Mouse (Mus musculus) ES-E14 (cell line): ENCODE results near the gene Apol7a. TPM values are rescaled to one million over a fixed set of nuclear protein-coding genes. Genes with fewer than 3 reads are reported as not detected.

Experiments
- DNase-seq: peaks from one replicate; pipeline ENCODE4 v3.0.0-alpha.2; 2013; ENCODE audit warnings: low read depth, low spot score
- H3K27ac ChIP-seq: 2 replicates; pipeline ENCODE4 v1.5.1; 2012; ENCODE audit warnings: low read depth, mild to moderate bottlenecking, low read length, moderate library complexity, mixed read lengths; ENCODE audit not compliant: poor library complexity, insufficient read depth, severe bottlenecking
- H3K36me3 ChIP-seq: 2 replicates; pipeline ENCODE4 v1.6.1; 2012; ENCODE audit warnings: mild to moderate bottlenecking, low read length, moderate library complexity, mixed read lengths; ENCODE audit not compliant: control insufficient read depth, poor library complexity, insufficient read depth, severe bottlenecking
- H3K4me1 ChIP-seq, 2 experiments: fragments of 150-350 bp in 1 of 2; sonication (generic) in 1 of 2; 2 replicates each; pipeline ENCODE4 v1.6.1; 2012; ENCODE audit warnings: low read length in 2 of 2, mild to moderate bottlenecking in 1 of 2, mixed read lengths in 1 of 2; ENCODE audit not compliant: control insufficient read depth in 2 of 2, insufficient read depth in 2 of 2, poor library complexity in 1 of 2
- H3K4me3 ChIP-seq, 2 experiments: fragments of 150-350 bp in 1 of 2; sonication (generic) in 1 of 2; 2 replicates each; pipeline ENCODE4 v1.5.1; 2012; ENCODE audit warnings: low read length in 2 of 2, low read depth in 1 of 2, mild to moderate bottlenecking in 1 of 2, mixed read lengths in 1 of 2; ENCODE audit not compliant: insufficient read depth in 1 of 2, poor library complexity in 1 of 2, severe bottlenecking in 1 of 2
- H3K9ac ChIP-seq: 2 replicates; pipeline ENCODE4 v1.6.1; 2012; ENCODE audit warnings: low read depth, mild to moderate bottlenecking, low read length, mixed read lengths; ENCODE audit not compliant: poor library complexity, insufficient read depth, severe bottlenecking
- H3K9me3 ChIP-seq: fragments of 150-350 bp; sonication (generic); 2 replicates; pipeline ENCODE4 v1.6.1; 2012; ENCODE audit warnings: low read depth, mild to moderate bottlenecking, low read length; ENCODE audit not compliant: control insufficient read depth, insufficient read depth
- CHD2 ChIP-seq: IDR thresholded peaks from 2 replicates; pipeline ENCODE4 v1.6.1; 2014; ENCODE audit warnings: mild to moderate bottlenecking, low read depth, low read length, inconsistent platforms
- HCFC1 ChIP-seq: IDR thresholded peaks from 2 replicates; pipeline ENCODE4 v1.6.1; 2012; ENCODE audit warnings: low read length, inconsistent platforms, borderline replicate concordance; ENCODE audit not compliant: insufficient read depth
- MAFK ChIP-seq: IDR thresholded peaks from 2 replicates; pipeline ENCODE4 v1.6.1; 2014; ENCODE audit warnings: mild to moderate bottlenecking, low read depth, low read length, inconsistent platforms; ENCODE audit not compliant: insufficient read depth
- ZC3H11A ChIP-seq: IDR thresholded peaks from 2 replicates; pipeline ENCODE4 v1.6.1; 2012; ENCODE audit warnings: low read depth, mild to moderate bottlenecking, inconsistent platforms, low read length, borderline replicate concordance
- ZNF384 ChIP-seq: IDR thresholded peaks from 2 replicates; pipeline ENCODE4 v1.6.1; 2012; ENCODE audit warnings: low read depth, low read length, inconsistent platforms
- in situ Hi-C, 2 experiments: fragments of 600-800 bp; cut with MboI; formaldehyde crosslinking; loops; one replicate each; pipeline ENCODE4 v1.15.1; 2025; ENCODE audit warnings: low sequenced_read_pairs in 2 of 2, inconsistent platforms in 1 of 2; ENCODE audit not compliant: unreplicated experiment in 2 of 2
- total RNA-seq: library from RNA; depleted of rRNA; stranded (reverse); fragments of 300-350 nt; gene quantifications from 2 replicates; pipeline ENCODE4 v1.2.3, GENCODE M21; 2012

Gene Apol7a
- total RNA-seq, 1 experiment: 0.27 TPM

GRCm38 (mm10) chr15:77379921-77380320, 19.0 kb downstream of the Apol7a start:
- DNase-seq: no peak
- Histone ChIP-seq H3K9ac (no peak overlapping the region), H3K4me3 (no peak overlapping the region), H3K4me1 (no peaks in the 10 kb centered on the region), H3K27ac (no peak overlapping the region), H3K9me3 (no peaks in the 10 kb centered on the region), H3K36me3 (no peaks in the 10 kb centered on the region)
- in situ Hi-C loops: no loop called here
- TF ChIP-seq ZNF384 (no peak), MAFK (no peak), HCFC1 (no peak), ZC3H11A (no peak), CHD2 (no peak)

GRCm38 (mm10) chr15:77377419-77377818, 21.5 kb downstream of the Apol7a start:
- in situ Hi-C loops: no loop called here
- TF ChIP-seq CHD2 (no peak), ZC3H11A (no peak), HCFC1 (no peak), ZNF384 (no peak), MAFK (no peak)
- Histone ChIP-seq H3K4me1 (no peaks in the 10 kb centered on the region), H3K9me3 (no peaks in the 10 kb centered on the region), H3K4me3 (no peak overlapping the region), H3K27ac (no peak overlapping the region), H3K9ac (no peak overlapping the region), H3K36me3 (no peaks in the 10 kb centered on the region)
- DNase-seq: no peak

GRCm38 (mm10) chr15:77376920-77377319, 22.0 kb downstream of the Apol7a start:
- DNase-seq: no peak
- no peak overlapping the region for H3K27ac ChIP-seq
- no peaks in the 10 kb centered on the region for H3K36me3 ChIP-seq
- no peaks in the 10 kb centered on the region for H3K4me1 ChIP-seq
- H3K9me3 ChIP-seq: no peaks in the 10 kb centered on the region
- in situ Hi-C loops: no loop called here
- H3K4me3 ChIP-seq: no peak overlapping the region
- H3K9ac ChIP-seq: no peak overlapping the region
- no peak for TF ChIP-seq HCFC1
- TF ChIP-seq ZC3H11A: no peak

- in situ Hi-C loops: loop anchor here in 1 of 2 experiments (25.0 kb wide), 1 partner anchor 408 kb away; no protein-coding TSS in a partner anchor
- H3K9ac ChIP-seq: no peak overlapping the region
- H3K27ac ChIP-seq: no peak overlapping the region
- H3K9me3 ChIP-seq: no peaks in the 10 kb centered on the region
- H3K4me3 ChIP-seq: no peak overlapping the region
- no peak for DNase-seq
- H3K4me1 ChIP-seq: peaks cover 5 to 14% of the 10 kb centered on the region in 2 experiments; a peak in 3 of 4 replicates
- no peak for TF ChIP-seq ZNF384
- no peak for TF ChIP-seq ZC3H11A
- no peak for TF ChIP-seq CHD2
- no peak for TF ChIP-seq MAFK
- no peak for TF ChIP-seq HCFC1
- H3K36me3 ChIP-seq: no peaks in the 10 kb centered on the region
Observed at GRCm38 (mm10) chr15:77370588-77370987, 28.3 kb downstream of the Apol7a start.

GRCm38 (mm10) chr15:77369981-77370380, 28.9 kb downstream of the Apol7a start:
- Histone ChIP-seq H3K9me3 (no peaks in the 10 kb centered on the region), H3K4me1 (peaks cover 5 to 15% of the 10 kb centered on the region in 2 experiments; a peak in 3 of 4 replicates), H3K36me3 (no peaks in the 10 kb centered on the region), H3K9ac (no peak overlapping the region), H3K4me3 (no peak overlapping the region), H3K27ac (no peak overlapping the region)
- no peak for DNase-seq
- TF ChIP-seq ZC3H11A (no peak), ZNF384 (no peak), HCFC1 (no peak), CHD2 (no peak), MAFK (no peak)
- in situ Hi-C loops: loop anchor here in 1 of 2 experiments (25.0 kb wide), 1 partner anchor 408 kb away; no protein-coding TSS in a partner anchor
